Comparison of ENCODE assay signal across 20 mouse cellular contexts in genomic region chr6:137771621-137772250, GRCm38 (mm10). TPM values are rescaled to one million over a fixed set of nuclear protein-coding genes. Genes with fewer than 3 reads are reported as not detected.
DNase-seq lines count a peak whose midpoint lies in the region; ATAC-seq and TF ChIP-seq lines count a peak whose summit lies in the region.
"Had no signal": no experiment of that assay in that cellular context is flagged by ENCODE, and none has a peak within 500 bp of the region (broad histone marks: within the 10 kb centered on the region; RNA-seq: fewer than 3 reads in every experiment).

No protein-coding gene starts in this region.

- H3K4me3 ChIP-seq in heart, embryonic 12.5 days = no peak overlapping the region
- H3K4me3 ChIP-seq in kidney, embryonic 14.5 days (ENCODE audit: low read length) = no peak overlapping the region
- H3K4me3 ChIP-seq in kidney, adult 2 months (ENCODE audit: insufficient read depth, low read depth, low read length) = no peak overlapping the region
- H3K4me3 ChIP-seq in liver, embryonic 11.5 days (ENCODE audit: low read depth, low read length) = no peak overlapping the region
- no peak overlapping the region for H3K4me3 ChIP-seq in limb, embryonic 10.5 days
- H3K4me3 ChIP-seq: forebrain, embryonic 10.5 days; forebrain, embryonic 13.5 days had no signal

- WGBS in heart, embryonic 12.5 days = 64% methylated on average over 3 of the region's 3 CpGs
- 50% methylated on average over 3 of the region's 3 CpGs for WGBS in kidney, embryonic 14.5 days
- 68% methylated on average over 3 of the region's 3 CpGs for WGBS in kidney, adult 2 months
- 83% methylated on average over 3 of the region's 3 CpGs for WGBS in liver, embryonic 11.5 days
- 68% methylated on average over 3 of the region's 3 CpGs for WGBS in limb, embryonic 10.5 days

- ATAC-seq in heart, embryonic 12.5 days (ENCODE audit: insufficient number of reproducible peaks, low FRiP score) = no peak
- ATAC-seq in kidney, embryonic 14.5 days (ENCODE audit: low FRiP score, low TSS enrichment) = peak; percentile 39; the same call in 1 of the 2 replicates
- ATAC-seq in liver, embryonic 11.5 days (replicated peaks; ENCODE audit: low FRiP score) = no peak
- ATAC-seq: activated CD4-positive, CD25-positive, alpha-beta regulatory T cell, adult 4 months; forebrain, embryonic 13.5 days; forebrain, embryonic 16.5 days; hindbrain, postnatal 0 days had no signal

- no peak overlapping the region for H3K4me2 ChIP-seq in heart, embryonic 12.5 days
- H3K4me2 ChIP-seq in kidney, embryonic 14.5 days (replicated peaks; ENCODE audit: low read depth, low read length) = no peak overlapping the region
- no peak overlapping the region for H3K4me2 ChIP-seq in liver, embryonic 11.5 days
- H3K4me2 ChIP-seq: forebrain, embryonic 13.5 days; hindbrain, embryonic 14.5 days had no signal

- TF ChIP-seq CTCF in kidney, adult 2 months (conservative IDR thresholded peaks at IDR 0.05; ENCODE audit: insufficient read depth, insufficient read length, low read depth, low read length) = no peak

- DNase-seq in heart, adult 11 months = peak; percentile 54
- no peak for DNase-seq in kidney, adult 2 months
- peak; percentile 7 for DNase-seq in liver, embryonic 11.5 days (ENCODE audit: low spot score)
- no peak for DNase-seq in liver
- peak; percentile 22 for DNase-seq in limb, embryonic 10.5 days (ENCODE audit: low spot score)
- DNase-seq: adrenal gland, adult 8-10 months; adrenal gland, postnatal 36 days; cerebellum, adult 18-20 months; cerebellum, adult 9-10 months; cerebellum, postnatal 14 days; gastrocnemius, postnatal 10 days; gastrocnemius, postnatal 36 days had no signal

- H3K27me3 ChIP-seq in heart, embryonic 12.5 days (replicated peaks) = no peaks in the 10 kb centered on the region
- no peaks in the 10 kb centered on the region for H3K27me3 ChIP-seq in kidney, embryonic 14.5 days (ENCODE audit: control insufficient read depth, insufficient read depth, low read length)
- no peaks in the 10 kb centered on the region for H3K27me3 ChIP-seq in kidney, adult 2 months (replicated peaks; ENCODE audit: control insufficient read depth, insufficient read depth, low read length)
- H3K27me3 ChIP-seq in liver, embryonic 11.5 days (replicated peaks; ENCODE audit: control insufficient read depth, insufficient read depth, low read length) = no peaks in the 10 kb centered on the region
- H3K27me3 ChIP-seq in limb, embryonic 10.5 days (ENCODE audit: low read depth, poor library complexity, severe bottlenecking) = no peaks in the 10 kb centered on the region
- H3K27me3 ChIP-seq: forebrain, embryonic 13.5 days had no signal

- H3K36me3 ChIP-seq in heart, embryonic 12.5 days = no peaks in the 10 kb centered on the region
- no peaks in the 10 kb centered on the region for H3K36me3 ChIP-seq in kidney, embryonic 14.5 days (ENCODE audit: control insufficient read depth, insufficient read depth, low read length)
- no peaks in the 10 kb centered on the region for H3K36me3 ChIP-seq in kidney, adult 2 months (ENCODE audit: control insufficient read depth, insufficient read depth, low read length)
- H3K36me3 ChIP-seq in liver, embryonic 11.5 days (ENCODE audit: control insufficient read depth, insufficient read depth, low read length) = no peaks in the 10 kb centered on the region
- H3K36me3 ChIP-seq in limb, embryonic 10.5 days = no peaks in the 10 kb centered on the region; the same call in 1 of the 2 replicates
- H3K36me3 ChIP-seq: forebrain, embryonic 10.5 days had no signal

- no peak for TF ChIP-seq POLR2A in kidney, adult 2 months (IDR thresholded peaks at IDR 0.05; ENCODE audit: low read depth, low read length)

- no peak overlapping the region for H3K9ac ChIP-seq in heart, embryonic 12.5 days
- no peak overlapping the region for H3K9ac ChIP-seq in kidney, embryonic 14.5 days (ENCODE audit: low read depth, low read length)
- H3K9ac ChIP-seq in liver, embryonic 11.5 days (ENCODE audit: low read depth, low read length) = no peak overlapping the region
- H3K9ac ChIP-seq: forebrain, embryonic 13.5 days; hindbrain, embryonic 14.5 days had no signal

- H3K4me1 ChIP-seq in heart, embryonic 12.5 days (replicated peaks) = no peaks in the 10 kb centered on the region
- no peaks in the 10 kb centered on the region for H3K4me1 ChIP-seq in kidney, embryonic 14.5 days (ENCODE audit: control insufficient read depth, insufficient read depth, low read length)
- 0 out of 2 replicates have a peak, but pooled peaks cover 4% of the 10 kb centered on the region for H3K4me1 ChIP-seq in kidney, adult 2 months (ENCODE audit: control insufficient read depth, insufficient read depth, low read length)
- no peaks in the 10 kb centered on the region for H3K4me1 ChIP-seq in liver, embryonic 11.5 days (replicated peaks; ENCODE audit: control insufficient read depth, insufficient read depth, low read length)
- 0 out of 2 replicates have a peak, but pooled peaks cover 2% of the 10 kb centered on the region for H3K4me1 ChIP-seq in limb, embryonic 10.5 days
- H3K4me1 ChIP-seq: forebrain, embryonic 10.5 days; forebrain, embryonic 13.5 days had no signal

- H3K9me3 ChIP-seq in heart, embryonic 12.5 days (replicated peaks) = no peaks in the 10 kb centered on the region
- no peaks in the 10 kb centered on the region for H3K9me3 ChIP-seq in kidney, embryonic 14.5 days (ENCODE audit: control insufficient read depth, low read length)
- no peaks in the 10 kb centered on the region for H3K9me3 ChIP-seq in liver, embryonic 11.5 days (ENCODE audit: control insufficient read depth, low read length)
- no peaks in the 10 kb centered on the region for H3K9me3 ChIP-seq in limb, embryonic 10.5 days (replicated peaks)
- H3K9me3 ChIP-seq: forebrain, embryonic 10.5 days; forebrain, embryonic 13.5 days had no signal

- no peak overlapping the region for H3K27ac ChIP-seq in heart, embryonic 12.5 days (ENCODE audit: poor library complexity, severe bottlenecking)
- no peak overlapping the region for H3K27ac ChIP-seq in kidney, embryonic 14.5 days (ENCODE audit: low read depth, low read length)
- H3K27ac ChIP-seq in kidney, adult 2 months (ENCODE audit: insufficient read depth, low read depth, low read length) = no peak overlapping the region
- H3K27ac ChIP-seq in liver, embryonic 11.5 days (ENCODE audit: low read depth, low read length) = no peak overlapping the region
- H3K27ac ChIP-seq in limb, embryonic 10.5 days = no peak overlapping the region
- H3K27ac ChIP-seq: forebrain, embryonic 10.5 days; forebrain, embryonic 13.5 days; hindbrain, embryonic 14.5 days; hindbrain, postnatal 0 days had no signal

RNA-seq across cellular contexts. Expression of gene Dera, which starts 17.4 kb away (rescaled TPM):
- 62.3 and 63.6 TPM in 2 replicates for polyA plus RNA-seq in heart, embryonic 12.5 days (2016; fragmentation: Nextera tagmentation; extraction: Ambion mirVana)
- polyA plus RNA-seq in kidney, embryonic 14.5 days (2014; fragmentation: Nextera tagmentation; extraction: Ambion mirVana) = 68.7 and 73.1 TPM in 2 replicates
- polyA plus RNA-seq in kidney, adult 2 months (2012; rRNA removed) = 36.0 and 38.2 TPM in 2 replicates
- 87.3 and 87.5 TPM in 2 replicates for polyA plus RNA-seq in liver, embryonic 11.5 days (2014; fragmentation: Nextera tagmentation; extraction: Ambion mirVana)
- 76.0 and 87.9 TPM in 2 replicates for polyA plus RNA-seq in limb, embryonic 10.5 days (2016; fragmentation: Nextera tagmentation; extraction: Ambion mirVana)

RNA-seq across cellular contexts. Expression of gene Strap, which starts 36.9 kb away (rescaled TPM):
- polyA plus RNA-seq in heart, embryonic 12.5 days (2016; fragmentation: Nextera tagmentation; extraction: Ambion mirVana) = 136 and 138 TPM in 2 replicates
- 198 and 200 TPM in 2 replicates for polyA plus RNA-seq in kidney, embryonic 14.5 days (2014; fragmentation: Nextera tagmentation; extraction: Ambion mirVana)
- polyA plus RNA-seq in kidney, adult 2 months (2012; rRNA removed) = 29.7 and 31.1 TPM in 2 replicates
- 188 and 201 TPM in 2 replicates for polyA plus RNA-seq in liver, embryonic 11.5 days (2014; fragmentation: Nextera tagmentation; extraction: Ambion mirVana)
- 227 and 229 TPM in 2 replicates for polyA plus RNA-seq in limb, embryonic 10.5 days (2016; fragmentation: Nextera tagmentation; extraction: Ambion mirVana)

Comparison
In these comparisons a context has a peak if more than half of its experiments do, and no peak if none do; other contexts are left out.
1. DNase-seq: peak in heart, adult 11 months (single experiment), liver, embryonic 11.5 days (single experiment) and limb, embryonic 10.5 days (single experiment); none in kidney, adult 2 months (single experiment) and liver (single experiment).